Mouse (Mus musculus) megakaryocyte, embryonic 14.5 days (primary cell): ENCODE measurements around the gene Rufy4.
"Not testable (repeated sequence)": the region's sequence is repeated elsewhere in the genome, so short reads cannot be mapped to it uniquely, and the experiment has no call there.

Source experiments
- FLI1 ChIP-seq: IDR thresholded peaks from 2 replicates; pipeline ENCODE4 v1.6.1; 2012; ENCODE audit warnings: low read length, inconsistent platforms, mixed read lengths
- GATA1 ChIP-seq: IDR thresholded peaks from 3 replicates; pipeline ENCODE4 v1.6.1; 2012; ENCODE audit warnings: mixed read lengths, low read length, inconsistent platforms, borderline replicate concordance

DNA sequence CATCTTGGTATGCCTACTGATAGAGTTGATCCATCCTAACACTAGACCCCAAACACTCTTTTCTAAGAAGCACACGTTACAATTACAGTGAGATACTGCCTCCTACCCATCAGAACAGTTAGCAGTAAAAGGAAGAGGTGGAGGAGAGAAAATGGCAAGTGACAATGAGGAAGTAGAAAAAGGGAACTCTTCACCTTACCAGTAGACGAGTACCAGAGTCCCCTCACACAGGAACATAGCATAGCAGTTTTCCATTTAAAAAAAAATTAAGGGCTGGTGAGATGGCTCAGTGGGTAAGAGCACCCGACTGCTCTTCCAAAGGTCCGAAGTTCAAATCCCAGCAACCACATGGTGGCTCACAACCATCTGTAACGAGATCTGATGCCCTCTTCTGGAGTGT lies 34.3 kb downstream of the Rufy4 start:
- not testable (repeated sequence) for TF ChIP-seq GATA1, FLI1
